Mouse (Mus musculus): Measurements from ENCODE around the gene Ube2q1. TPM values are rescaled to one million over a fixed set of nuclear protein-coding genes. Genes with fewer than 3 reads are reported as not detected.
A peak's percentile ranks its signal among the peaks of the same experiment; 100 is the strongest.

Ube2q1 gene
- polyA plus RNA-seq, 1 experiment from 2014 or later, result 9.7 TPM

- Histone ChIP-seq H3K27me3 (replicated peaks) (peaks cover 43% of the 10 kb centered on the region), H3K9ac (no peak overlapping the region), H3K4me2 (no peak overlapping the region), H3K9me3 (replicated peaks) (no peaks in the 10 kb centered on the region), H3K4me3 (no peak overlapping the region), H3K27ac (no peak overlapping the region), H3K36me3 (no peaks in the 10 kb centered on the region), H3K4me1 (peaks cover 14% of the 10 kb centered on the region)
- no peak for ATAC-seq
- WGBS (ENCODE audit: insufficient replicate concordance), result 56% methylated on average over 3 of the region's 3 CpGs
Observed at GRCm38 (mm10) chr3:89826295-89826694, 52.9 kb downstream of the Ube2q1 start.

GRCm38 (mm10) chr3:89830815-89831591 is 57.6 kb downstream of the Ube2q1 start, which contains the start of gene She:
She (plus strand) TSS chr3:89831370.
- WGBS (ENCODE audit: insufficient replicate concordance), result 2% methylated on average over 90 of the region's 96 CpGs

More at GRCm38 (mm10) chr3:89830815-89831591, 57.6 kb downstream of the Ube2q1 start, which contains the start of gene She:
- 0 out of 2 replicates have a peak within 1 kb of the TSS, but pooled peaks have one; percentile 25 for H3K27ac ChIP-seq
- 0 out of 2 replicates have a peak, but pooled peaks have one; percentile 8 for ATAC-seq
- H3K9me3 ChIP-seq (replicated peaks), result no peaks in the 10 kb centered on the region
- peaks cover 18% of the 10 kb centered on the region for H3K4me1 ChIP-seq
- H3K4me2 ChIP-seq, result peak within 1 kb of the TSS; percentile 63
- peak within 1 kb of the TSS; percentile 46 for H3K9ac ChIP-seq
- no peaks in the 10 kb centered on the region for H3K36me3 ChIP-seq
- peaks cover 87% of the 10 kb centered on the region for H3K27me3 ChIP-seq (replicated peaks)
- peak within 1 kb of the TSS; percentile 49 for H3K4me3 ChIP-seq

Other genes starting within 250 kb of the Ube2q1 start
- gene Adar, start 58.6 kb upstream of the Ube2q1 start, polyA plus RNA-seq (2016; fragmentation: Nextera tagmentation; extraction: Ambion mirVana), result 9.9 and 10.4 TPM in 2 replicates
- gene Chrnb2, start 9.0 kb upstream of the Ube2q1 start, polyA plus RNA-seq (2016; fragmentation: Nextera tagmentation; extraction: Ambion mirVana), result 0.26 and 0.31 TPM in 2 replicates
- gene She, start 57.8 kb downstream of the Ube2q1 start, polyA plus RNA-seq (2016; fragmentation: Nextera tagmentation; extraction: Ambion mirVana), result 2.9 and 3.1 TPM in 2 replicates
- 1.9 and 2.1 TPM in 2 replicates for gene Il6ra, start 139.6 kb downstream of the Ube2q1 start, polyA plus RNA-seq (2016; fragmentation: Nextera tagmentation; extraction: Ambion mirVana)
- gene Atp8b2, start 189.9 kb downstream of the Ube2q1 start, polyA plus RNA-seq (2016; fragmentation: Nextera tagmentation; extraction: Ambion mirVana), result 4.2 and 4.6 TPM in 2 replicates
- gene Hax1, start 225.2 kb downstream of the Ube2q1 start, polyA plus RNA-seq (2016; fragmentation: Nextera tagmentation; extraction: Ambion mirVana), result 131 and 150 TPM in 2 replicates